Mouse (Mus musculus) CD4-positive naive resting alpha-beta T cell, adult 76 days (primary cell): ENCODE data around the gene Ddx60. TPM values are rescaled to one million over a fixed set of nuclear protein-coding genes. Genes with fewer than 3 reads are reported as not detected.

Experiments used
- total RNA-seq: library from RNA; stranded (reverse); gene quantifications from one replicate; pipeline ENCODE4 v1.2.4, GENCODE M21; 2023

The Ddx60 gene
- 23.3 TPM for total RNA-seq

GRCm38 (mm10) chr8:61927777-61928494 is at the start of gene Ddx60:
TSS of gene Ddx60 (plus strand) at chr8:61928087.

GRCm38 (mm10) chr8:61902521-61902920 is 25.4 kb upstream of the Ddx60 start, which contains the start of gene Palld:
TSS of gene Palld (minus strand) at chr8:61902690.

Other genes with a start within 250 kb of the Ddx60 start
- gene Palld, start 25.4 kb upstream of the Ddx60 start, total RNA-seq, result 3.3 TPM
- not detected for gene Anxa10, start 195.1 kb downstream of the Ddx60 start, total RNA-seq